Mouse (Mus musculus) liver, embryonic 11.5 days (tissue): ENCODE measurements around the gene Nfs1. TPM values are rescaled to one million over a fixed set of nuclear protein-coding genes. Genes with fewer than 3 reads are reported as not detected.

Source experiments
- ATAC-seq: fragments of 200-750 bp; cut with Nextera tagmentation; replicated peaks from 2 replicates; pipeline ENCODE4 v1.8.0; 2017; ENCODE audit warnings: moderate number of reproducible peaks, mild to moderate bottlenecking, moderate TSS enrichment, moderate library complexity; ENCODE audit not compliant: low FRiP score
- DNase-seq: peaks from one replicate; pipeline ENCODE4 v3.0.0-alpha.2; 2017; ENCODE audit warnings: low spot score
- H3K27ac ChIP-seq: fragments of 300-500 bp; sonication (generic); 2 replicates; pipeline ENCODE4 v1.5.1; 2014; ENCODE audit warnings: mild to moderate bottlenecking, low read depth, low read length, control low read depth
- H3K27me3 ChIP-seq: fragments of 300-500 bp; sonication (generic); replicated peaks from 2 replicates; pipeline ENCODE4 v1.6.1; 2014; ENCODE audit warnings: low read length, mixed read lengths; ENCODE audit not compliant: control insufficient read depth, insufficient read depth
- H3K36me3 ChIP-seq: fragments of 300-500 bp; sonication (generic); 2 replicates; pipeline ENCODE4 v1.6.1; 2014; ENCODE audit warnings: mild to moderate bottlenecking, low read length, moderate library complexity, mixed read lengths; ENCODE audit not compliant: control insufficient read depth, insufficient read depth
- H3K4me1 ChIP-seq: fragments of 300-500 bp; sonication (generic); replicated peaks from 2 replicates; pipeline ENCODE4 v1.6.1; 2014; ENCODE audit warnings: low read length, mixed read lengths; ENCODE audit not compliant: control insufficient read depth, insufficient read depth
- H3K4me2 ChIP-seq: fragments of 300-500 bp; sonication (generic); 2 replicates; pipeline ENCODE4 v1.6.1; 2014; ENCODE audit warnings: mild to moderate bottlenecking, control low read depth, moderate library complexity
- H3K4me3 ChIP-seq: fragments of 300-500 bp; sonication (generic); 2 replicates; pipeline ENCODE4 v1.5.1; 2014; ENCODE audit warnings: low read depth, low read length, control low read depth
- H3K9ac ChIP-seq: fragments of 300-500 bp; sonication (generic); 2 replicates; pipeline ENCODE4 v1.6.1; 2014; ENCODE audit warnings: low read depth, low read length, control low read depth
- H3K9me3 ChIP-seq: fragments of 300-500 bp; sonication (generic); 2 replicates; pipeline ENCODE4 v1.6.1; 2016; ENCODE audit warnings: low read length, inconsistent platforms, mixed read lengths; ENCODE audit not compliant: control insufficient read depth
- WGBS: fragments of 180-500 bp; shearing (Covaris S2); extraction: QIAGEN DNeasy Blood & Tissue Kit; methylation state at CpG from one replicate; pipeline ENCODE4 v1.1.7; 2014; 5-methylcytosine and 5-hydroxymethylcytosine counted together
- polyA plus RNA-seq: library from polyadenylated mRNA; unstranded; fragments of >200 nt; fragmentation: Nextera tagmentation; extraction: Ambion mirVana; gene quantifications from 2 replicates; pipeline ENCODE4 v1.2.1, GENCODE M21; 2014

Nfs1 gene
- polyA plus RNA-seq, 1 experiment from 2014 or later = 87.5 TPM

GRCm38 (mm10) chr2:156087391-156088110 is 56.4 kb downstream of the Nfs1 start:
- Histone ChIP-seq H3K36me3 (peaks cover 4% of the 10 kb centered on the region; the same call in 1 of the 2 replicates), H3K4me1 (peaks cover 3% of the 10 kb centered on the region; the same call in 1 of the 2 replicates), H3K4me2 (no peak overlapping the region), H3K9me3 (no peaks in the 10 kb centered on the region), H3K27me3 (no peaks in the 10 kb centered on the region), H3K4me3 (no peak overlapping the region), H3K27ac (no peak overlapping the region), H3K9ac (no peak overlapping the region)
- no peak for DNase-seq
- no peak for ATAC-seq
- WGBS = 76% methylated on average over 7 of the region's 7 CpGs

- DNase-seq = no peak
- H3K27me3 ChIP-seq = no peaks in the 10 kb centered on the region
- H3K36me3 ChIP-seq = no peaks in the 10 kb centered on the region; the same call in 1 of the 2 replicates
- ATAC-seq = no peak
- H3K4me1 ChIP-seq = peaks cover 3% of the 10 kb centered on the region; the same call in 1 of the 2 replicates
- no peak overlapping the region for H3K4me3 ChIP-seq
- WGBS = 84% methylated on average over 3 of the region's 3 CpGs
- H3K4me2 ChIP-seq = no peak overlapping the region
- no peak overlapping the region for H3K27ac ChIP-seq
- H3K9me3 ChIP-seq = no peaks in the 10 kb centered on the region
- no peak overlapping the region for H3K9ac ChIP-seq
Measured at GRCm38 (mm10) chr2:156084541-156084940, 59.4 kb downstream of the Nfs1 start.

GRCm38 (mm10) chr2:156080391-156080790 is 63.6 kb downstream of the Nfs1 start:
- no peak for ATAC-seq
- H3K9me3 ChIP-seq = no peaks in the 10 kb centered on the region
- peak; percentile 24 for DNase-seq
- no peak overlapping the region for H3K4me3 ChIP-seq
- H3K36me3 ChIP-seq = peaks cover 20% of the 10 kb centered on the region
- H3K4me1 ChIP-seq = peaks cover 5% of the 10 kb centered on the region; the same call in 1 of the 2 replicates
- H3K27ac ChIP-seq = no peak overlapping the region
- H3K9ac ChIP-seq = no peak overlapping the region
- H3K27me3 ChIP-seq = no peaks in the 10 kb centered on the region
- 88% methylated on average over 7 of the region's 7 CpGs for WGBS
- H3K4me2 ChIP-seq = no peak overlapping the region

GRCm38 (mm10) chr2:156079674-156080073 is 64.3 kb downstream of the Nfs1 start:
- no peak for ATAC-seq
- Histone ChIP-seq H3K27me3 (no peaks in the 10 kb centered on the region), H3K27ac (no peak overlapping the region), H3K9me3 (no peaks in the 10 kb centered on the region), H3K9ac (no peak overlapping the region), H3K4me3 (no peak overlapping the region), H3K4me2 (no peak overlapping the region), H3K4me1 (peaks cover 5% of the 10 kb centered on the region; the same call in 1 of the 2 replicates), H3K36me3 (peaks cover 24% of the 10 kb centered on the region)
- 63% methylated on average over 4 of the region's 4 CpGs for WGBS
- DNase-seq = peak; percentile 26

- H3K9ac ChIP-seq = no peak overlapping the region
- peak; percentile 28 for DNase-seq
- no peak overlapping the region for H3K27ac ChIP-seq
- H3K4me2 ChIP-seq = no peak overlapping the region
- no peaks in the 10 kb centered on the region for H3K9me3 ChIP-seq
- H3K36me3 ChIP-seq = peaks cover 27% of the 10 kb centered on the region
- 83% methylated on average over 8 of the region's 8 CpGs for WGBS
- peaks cover 5% of the 10 kb centered on the region; the same call in 1 of the 2 replicates for H3K4me1 ChIP-seq
- H3K27me3 ChIP-seq = no peaks in the 10 kb centered on the region
- no peak overlapping the region for H3K4me3 ChIP-seq
- no peak for ATAC-seq
Measured at GRCm38 (mm10) chr2:156079183-156079560, 64.8 kb downstream of the Nfs1 start.

- 91% methylated on average over 16 of the region's 16 CpGs for WGBS
- Histone ChIP-seq H3K4me2 (no peak overlapping the region), H3K36me3 (peaks cover 33% of the 10 kb centered on the region), H3K4me1 (peaks cover 5% of the 10 kb centered on the region; the same call in 1 of the 2 replicates), H3K27ac (no peak overlapping the region), H3K9ac (no peak overlapping the region), H3K4me3 (no peak overlapping the region), H3K9me3 (no peaks in the 10 kb centered on the region), H3K27me3 (no peaks in the 10 kb centered on the region)
- no peak for ATAC-seq
- peak; percentile 29 for DNase-seq
Measured at GRCm38 (mm10) chr2:156078421-156079182, 65.4 kb downstream of the Nfs1 start.

- Histone ChIP-seq H3K9me3 (no peaks in the 10 kb centered on the region), H3K27ac (no peak overlapping the region), H3K4me2 (no peak overlapping the region), H3K27me3 (no peaks in the 10 kb centered on the region), H3K9ac (no peak overlapping the region), H3K4me1 (0 out of 2 replicates have a peak, but pooled peaks cover 2% of the 10 kb centered on the region), H3K36me3 (peaks cover 39% of the 10 kb centered on the region), H3K4me3 (no peak overlapping the region)
- WGBS = 85% methylated on average over 7 of the region's 7 CpGs
- ATAC-seq (no peak), DNase-seq (no peak)
Measured at GRCm38 (mm10) chr2:156077461-156077860, 66.5 kb downstream of the Nfs1 start.

GRCm38 (mm10) chr2:156073725-156074124 is 70.3 kb downstream of the Nfs1 start:
- no peak for DNase-seq
- peaks cover 55% of the 10 kb centered on the region for H3K36me3 ChIP-seq
- ATAC-seq = no peak

More at GRCm38 (mm10) chr2:156073725-156074124, 70.3 kb downstream of the Nfs1 start:
- no peak overlapping the region for H3K4me3 ChIP-seq
- H3K4me1 ChIP-seq = no peaks in the 10 kb centered on the region
- WGBS = 94% methylated on average over 15 of the region's 15 CpGs
- no peak overlapping the region for H3K27ac ChIP-seq
- H3K9ac ChIP-seq = no peak overlapping the region
- H3K27me3 ChIP-seq = no peaks in the 10 kb centered on the region
- H3K4me2 ChIP-seq = no peak overlapping the region
- no peaks in the 10 kb centered on the region for H3K9me3 ChIP-seq
